In the genomic region with DNA sequence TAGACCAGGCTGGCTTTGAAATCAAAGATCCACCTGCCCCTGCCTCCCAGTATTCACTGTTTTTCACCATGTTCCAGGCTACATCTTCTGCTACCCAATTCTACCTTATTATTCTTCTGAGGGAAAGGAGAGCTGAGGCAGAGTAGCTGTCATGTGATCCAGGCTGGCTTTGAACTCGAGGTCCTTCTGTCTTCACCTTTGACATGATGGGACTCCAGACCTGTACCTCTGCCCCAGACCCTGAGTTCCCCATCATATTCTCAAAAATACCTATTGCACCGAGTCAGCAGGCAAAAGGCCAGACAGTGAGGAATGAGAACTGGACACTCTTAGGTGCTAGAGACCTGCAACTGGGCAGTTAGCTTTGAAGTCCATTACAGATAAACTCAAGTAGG, we compare ENCODE assay signal across 10 mouse cellular contexts. TPM values are rescaled to one million over a fixed set of nuclear protein-coding genes. Genes with fewer than 3 reads are reported as not detected.
DNase-seq lines count a peak whose midpoint lies in the region; ATAC-seq lines count a peak whose summit lies in the region.
"Had no signal": no experiment of that assay in that cellular context is flagged by ENCODE, and none has a peak within 500 bp of the region (broad histone marks: within the 10 kb centered on the region; RNA-seq: fewer than 3 reads in every experiment).

No protein-coding gene starts in this region.

- no peak overlapping the region for H3K4me3 ChIP-seq in kidney, embryonic 15.5 days (replicated peaks)
- peak overlapping the region; percentile 83; the same call in 1 of the 2 replicates for H3K4me3 ChIP-seq in embryonic facial prominence, embryonic 14.5 days (ENCODE audit: low read depth, low read length)
- no peak overlapping the region for H3K4me3 ChIP-seq in hindbrain, embryonic 14.5 days (replicated peaks; ENCODE audit: low read length)
- H3K4me3 ChIP-seq in midbrain, embryonic 14.5 days (replicated peaks; ENCODE audit: low read depth, low read length), result 0 out of 2 replicates have a peak overlapping the region, but pooled peaks have one; percentile 94

- H3K27me3 ChIP-seq in kidney, embryonic 15.5 days, result peaks cover 22% of the 10 kb centered on the region
- peaks cover 20% of the 10 kb centered on the region for H3K27me3 ChIP-seq in embryonic facial prominence, embryonic 14.5 days (replicated peaks; ENCODE audit: control insufficient read depth, insufficient read depth, low read length)
- H3K27me3 ChIP-seq in hindbrain, embryonic 14.5 days (ENCODE audit: control insufficient read depth, insufficient read depth, low read length), result no peaks in the 10 kb centered on the region
- no peaks in the 10 kb centered on the region for H3K27me3 ChIP-seq in midbrain, embryonic 14.5 days (ENCODE audit: control insufficient read depth, insufficient read depth, low read length)

- ATAC-seq in kidney, embryonic 15.5 days (replicated peaks; ENCODE audit: low FRiP score), result no peak
- ATAC-seq in embryonic facial prominence, embryonic 14.5 days (ENCODE audit: low read depth), result no peak
- ATAC-seq in hindbrain, embryonic 14.5 days (ENCODE audit: low FRiP score), result no peak
- no peak for ATAC-seq in midbrain, embryonic 14.5 days (ENCODE audit: low FRiP score, low TSS enrichment)

- peaks cover 26% of the 10 kb centered on the region for H3K4me1 ChIP-seq in kidney, embryonic 15.5 days
- peaks cover 4% of the 10 kb centered on the region; the same call in 1 of the 2 replicates for H3K4me1 ChIP-seq in embryonic facial prominence, embryonic 14.5 days (ENCODE audit: control insufficient read depth, insufficient read depth, low read length)
- H3K4me1 ChIP-seq in hindbrain, embryonic 14.5 days (replicated peaks; ENCODE audit: control insufficient read depth, insufficient read depth, low read length), result peaks cover 19% of the 10 kb centered on the region
- peaks cover 18% of the 10 kb centered on the region for H3K4me1 ChIP-seq in midbrain, embryonic 14.5 days (ENCODE audit: control insufficient read depth, insufficient read depth, low read length)

- no peak overlapping the region for H3K27ac ChIP-seq in kidney, embryonic 15.5 days
- H3K27ac ChIP-seq in embryonic facial prominence, embryonic 14.5 days (replicated peaks; ENCODE audit: low read depth, low read length), result no peak overlapping the region
- no peak overlapping the region for H3K27ac ChIP-seq in hindbrain, embryonic 14.5 days
- peak overlapping the region; percentile 26; the same call in 1 of the 2 replicates for H3K27ac ChIP-seq in midbrain, embryonic 14.5 days (replicated peaks; ENCODE audit: low read depth, low read length)

- 39% methylated on average over 2 of the region's 2 CpGs for WGBS in kidney, embryonic 15.5 days
- 35% methylated on average over 2 of the region's 2 CpGs for WGBS in embryonic facial prominence, embryonic 14.5 days
- 46% methylated on average over 2 of the region's 2 CpGs for WGBS in hindbrain, embryonic 14.5 days
- 31% methylated on average over 2 of the region's 2 CpGs for WGBS in midbrain, embryonic 14.5 days

- no peaks in the 10 kb centered on the region for H3K9me3 ChIP-seq in kidney, embryonic 15.5 days (replicated peaks)
- no peaks in the 10 kb centered on the region for H3K9me3 ChIP-seq in embryonic facial prominence, embryonic 14.5 days (ENCODE audit: control insufficient read depth, low read length)
- no peaks in the 10 kb centered on the region for H3K9me3 ChIP-seq in hindbrain, embryonic 14.5 days (ENCODE audit: control insufficient read depth, low read length)
- no peaks in the 10 kb centered on the region for H3K9me3 ChIP-seq in midbrain, embryonic 14.5 days (ENCODE audit: control insufficient read depth, low read length)
- H3K9me3 ChIP-seq: limb, embryonic 15.5 days had no signal

- H3K9ac ChIP-seq in kidney, embryonic 15.5 days, result no peak overlapping the region
- no peak overlapping the region for H3K9ac ChIP-seq in embryonic facial prominence, embryonic 14.5 days (ENCODE audit: low read depth, low read length)
- peak overlapping the region; percentile 50; the same call in 1 of the 2 replicates for H3K9ac ChIP-seq in hindbrain, embryonic 14.5 days
- peak overlapping the region; percentile 24; the same call in 1 of the 2 replicates for H3K9ac ChIP-seq in midbrain, embryonic 14.5 days (replicated peaks; ENCODE audit: low read length)

- peak overlapping the region; percentile 99 for H3K4me2 ChIP-seq in kidney, embryonic 15.5 days
- H3K4me2 ChIP-seq in embryonic facial prominence, embryonic 14.5 days (ENCODE audit: low read depth, low read length), result no peak overlapping the region
- H3K4me2 ChIP-seq in hindbrain, embryonic 14.5 days (replicated peaks), result peak overlapping the region; percentile 85
- peak overlapping the region; percentile 86 for H3K4me2 ChIP-seq in midbrain, embryonic 14.5 days (ENCODE audit: low read length)

- H3K36me3 ChIP-seq in kidney, embryonic 15.5 days, result peaks cover 3% of the 10 kb centered on the region; the same call in 1 of the 2 replicates
- H3K36me3 ChIP-seq in embryonic facial prominence, embryonic 14.5 days (ENCODE audit: control insufficient read depth, insufficient read depth, low read length), result peaks cover 12% of the 10 kb centered on the region
- H3K36me3 ChIP-seq in hindbrain, embryonic 14.5 days (replicated peaks; ENCODE audit: control insufficient read depth, insufficient read depth), result peaks cover 16% of the 10 kb centered on the region
- H3K36me3 ChIP-seq in midbrain, embryonic 14.5 days (ENCODE audit: control insufficient read depth, insufficient read depth, low read length), result peaks cover 9% of the 10 kb centered on the region; the same call in 1 of the 2 replicates

- no peak for DNase-seq in kidney, adult 8-10 months
- no peak for DNase-seq in embryonic facial prominence, embryonic 14.5 days (ENCODE audit: low spot score)
- DNase-seq in hindbrain, embryonic 14.5 days (ENCODE audit: low spot score), result no peak
- DNase-seq in midbrain, embryonic 14.5 days, result no peak
- no peak for DNase-seq in spleen, adult 12 weeks (ENCODE audit: low spot score)
- DNase-seq in right cerebral cortex, postnatal 25 days, result no peak
- DNase-seq in embryo, embryonic 9.5 days (ENCODE audit: extremely low spot score), result no peak

RNA-seq across cellular contexts. Expression of a gene that starts 0.8 kb away (rescaled TPM):
- 2.9 and 3.5 TPM in 2 replicates for polyA plus RNA-seq in kidney, embryonic 15.5 days (2015; fragmentation: Nextera tagmentation; extraction: Ambion mirVana)
- 5.1 and 5.6 TPM in 2 replicates for polyA plus RNA-seq in embryonic facial prominence, embryonic 14.5 days (2014; fragmentation: Nextera tagmentation; extraction: Ambion mirVana)
- polyA plus RNA-seq in hindbrain, embryonic 14.5 days (2014; fragmentation: Nextera tagmentation; extraction: Ambion mirVana), result 17.4 and 21.7 TPM in 2 replicates
- 15.7 and 17.5 TPM in 2 replicates for polyA plus RNA-seq in midbrain, embryonic 14.5 days (2014; fragmentation: Nextera tagmentation; extraction: Ambion mirVana)

RNA-seq across cellular contexts. Expression of a gene that starts 8.0 kb away (rescaled TPM):
- not detected in 2 replicates for polyA plus RNA-seq in kidney, embryonic 15.5 days (2015; fragmentation: Nextera tagmentation; extraction: Ambion mirVana)
- polyA plus RNA-seq in embryonic facial prominence, embryonic 14.5 days (2014; fragmentation: Nextera tagmentation; extraction: Ambion mirVana), result 0.30 and 0.84 TPM in 2 replicates
- 0.82 and 1.6 TPM in 2 replicates for polyA plus RNA-seq in hindbrain, embryonic 14.5 days (2014; fragmentation: Nextera tagmentation; extraction: Ambion mirVana)
- polyA plus RNA-seq in midbrain, embryonic 14.5 days (2014; fragmentation: Nextera tagmentation; extraction: Ambion mirVana), result not detected in 2 replicates
- polyA plus RNA-seq: erythroblast, embryonic 14.5 days; limb, embryonic 15.5 days had no signal

RNA-seq across cellular contexts. Expression of a gene that starts 9.1 kb away (rescaled TPM):
- polyA plus RNA-seq in kidney, embryonic 15.5 days (2015; fragmentation: Nextera tagmentation; extraction: Ambion mirVana), result 5.2 and 6.6 TPM in 2 replicates
- 6.6 and 7.0 TPM in 2 replicates for polyA plus RNA-seq in embryonic facial prominence, embryonic 14.5 days (2014; fragmentation: Nextera tagmentation; extraction: Ambion mirVana)
- polyA plus RNA-seq in hindbrain, embryonic 14.5 days (2014; fragmentation: Nextera tagmentation; extraction: Ambion mirVana), result 3.1 and 3.2 TPM in 2 replicates
- 3.2 and 3.4 TPM in 2 replicates for polyA plus RNA-seq in midbrain, embryonic 14.5 days (2014; fragmentation: Nextera tagmentation; extraction: Ambion mirVana)

RNA-seq across cellular contexts. Expression of a gene that starts 21.4 kb away (rescaled TPM):
- 1,027 and 1,077 TPM in 2 replicates for polyA plus RNA-seq in kidney, embryonic 15.5 days (2015; fragmentation: Nextera tagmentation; extraction: Ambion mirVana)
- polyA plus RNA-seq in embryonic facial prominence, embryonic 14.5 days (2014; fragmentation: Nextera tagmentation; extraction: Ambion mirVana), result 1,243 and 1,364 TPM in 2 replicates
- 549 and 672 TPM in 2 replicates for polyA plus RNA-seq in hindbrain, embryonic 14.5 days (2014; fragmentation: Nextera tagmentation; extraction: Ambion mirVana)
- 599 and 678 TPM in 2 replicates for polyA plus RNA-seq in midbrain, embryonic 14.5 days (2014; fragmentation: Nextera tagmentation; extraction: Ambion mirVana)

RNA-seq across cellular contexts. Expression of a gene that starts 38.7 kb away (rescaled TPM):
- 7.6 and 10.2 TPM in 2 replicates for polyA plus RNA-seq in kidney, embryonic 15.5 days (2015; fragmentation: Nextera tagmentation; extraction: Ambion mirVana)
- 9.0 and 11.0 TPM in 2 replicates for polyA plus RNA-seq in embryonic facial prominence, embryonic 14.5 days (2014; fragmentation: Nextera tagmentation; extraction: Ambion mirVana)
- polyA plus RNA-seq in hindbrain, embryonic 14.5 days (2014; fragmentation: Nextera tagmentation; extraction: Ambion mirVana), result 5.6 and 7.7 TPM in 2 replicates
- polyA plus RNA-seq in midbrain, embryonic 14.5 days (2014; fragmentation: Nextera tagmentation; extraction: Ambion mirVana), result 4.0 and 4.5 TPM in 2 replicates

Comparison
In these comparisons a context has a peak if more than half of its experiments do, and no peak if none do; other contexts are left out.
1. H3K4me3 ChIP-seq: peak in embryonic facial prominence, embryonic 14.5 days (single experiment) and midbrain, embryonic 14.5 days (single experiment); none in kidney, embryonic 15.5 days (single experiment) and hindbrain, embryonic 14.5 days (single experiment).
2. H3K9ac ChIP-seq: peak in hindbrain, embryonic 14.5 days (single experiment) and midbrain, embryonic 14.5 days (single experiment); none in kidney, embryonic 15.5 days (single experiment) and embryonic facial prominence, embryonic 14.5 days (single experiment).